Mouse (Mus musculus) E14TG2a.4 (cell line): Measurements from ENCODE around the gene Rbm33.

ENCODE experiments used
- CTCF ChIP-seq: conservative IDR thresholded peaks from 2 replicates; pipeline ENCODE4 v1.5.1; 2014; ENCODE audit warnings: low read length
- POU5F1 ChIP-seq: IDR thresholded peaks from 2 replicates; pipeline ENCODE4 v1.6.1; 2014; ENCODE audit warnings: low read length, borderline replicate concordance

GRCm38 (mm10) chr5:28316722-28317245 lies at the start of gene Rbm33:
- TF ChIP-seq CTCF (no peak), POU5F1 (no peak)
